Mouse (Mus musculus) thymus, postnatal 36 days (tissue): ENCODE results near the gene Bbs9.
A peak's percentile ranks its signal among the peaks of the same experiment; 100 is the strongest.

ENCODE experiments used
- DNase-seq, 2 experiments: peaks; one replicate each; pipeline ENCODE4 v3.0.0; 2022; ENCODE audit warnings: mixed read lengths in 2 of 2

Bbs9 gene

GRCm38 (mm10) chr9:22640683-22641431 is 165.3 kb downstream of the Bbs9 start:
- DNase-seq = peak; percentile 14 to 19

GRCm38 (mm10) chr9:22645844-22646390 is 170.4 kb downstream of the Bbs9 start:
- DNase-seq = no peak

- no peak for DNase-seq
Measured at GRCm38 (mm10) chr9:22646461-22646860, 170.9 kb downstream of the Bbs9 start.

GRCm38 (mm10) chr9:22648163-22648562 is 172.6 kb downstream of the Bbs9 start:
- DNase-seq = no peak

GRCm38 (mm10) chr9:22649606-22650005 is 174.1 kb downstream of the Bbs9 start:
- DNase-seq = peak; percentile 27 to 38

GRCm38 (mm10) chr9:22650781-22651180 is 175.3 kb downstream of the Bbs9 start:
- DNase-seq = no peak

GRCm38 (mm10) chr9:22651619-22652018 is 176.1 kb downstream of the Bbs9 start:
- DNase-seq = peak in 1 of 2 experiments; percentile 11

- DNase-seq = no peak
Measured at GRCm38 (mm10) chr9:22654726-22655393, 179.3 kb downstream of the Bbs9 start.

- DNase-seq = no peak
Measured at GRCm38 (mm10) chr9:22657216-22657615, 181.7 kb downstream of the Bbs9 start.

GRCm38 (mm10) chr9:22665155-22665554 is 189.6 kb downstream of the Bbs9 start:
- no peak for DNase-seq

GRCm38 (mm10) chr9:22672937-22673336 is 197.4 kb downstream of the Bbs9 start:
- no peak for DNase-seq

GRCm38 (mm10) chr9:22677132-22677829 is 201.8 kb downstream of the Bbs9 start:
- no peak for DNase-seq

- no peak for DNase-seq
Measured at GRCm38 (mm10) chr9:22677997-22678396, 202.5 kb downstream of the Bbs9 start.

GRCm38 (mm10) chr9:22678496-22678895 is 203.0 kb downstream of the Bbs9 start:
- DNase-seq = no peak

GRCm38 (mm10) chr9:22679485-22679884 is 204.0 kb downstream of the Bbs9 start:
- no peak for DNase-seq

GRCm38 (mm10) chr9:22680031-22680430 is 204.5 kb downstream of the Bbs9 start:
- DNase-seq = no peak

- no peak for DNase-seq
Measured at GRCm38 (mm10) chr9:22680484-22680883, 205.0 kb downstream of the Bbs9 start.

- DNase-seq = no peak
Measured at GRCm38 (mm10) chr9:22683786-22684185, 208.3 kb downstream of the Bbs9 start.

- no peak for DNase-seq
Measured at GRCm38 (mm10) chr9:22686765-22687472, 211.4 kb downstream of the Bbs9 start.

- DNase-seq = no peak
Measured at GRCm38 (mm10) chr9:22690234-22690633, 214.7 kb downstream of the Bbs9 start.

- DNase-seq = no peak
Measured at GRCm38 (mm10) chr9:22695392-22695791, 219.9 kb downstream of the Bbs9 start.

GRCm38 (mm10) chr9:22696809-22697374 is 221.4 kb downstream of the Bbs9 start:
- DNase-seq = no peak
